Mouse (Mus musculus): ENCODE measurements around the gene Vgf. TPM values are rescaled to one million over a fixed set of nuclear protein-coding genes. Genes with fewer than 3 reads are reported as not detected.

Vgf gene
- polyA plus RNA-seq, 2 experiments = 0.11 to 0.21 TPM

GRCm38 (mm10) chr5:137036211-137036610 lies 10.0 kb downstream of the Vgf start:
- 86% methylated on average over 13 of the region's 13 CpGs for WGBS
- H3K36me3 ChIP-seq (ENCODE audit: control insufficient read depth, insufficient read depth, low read length) = peaks cover 55% of the 10 kb centered on the region

GRCm38 (mm10) chr5:137039453-137039852 lies 13.3 kb downstream of the Vgf start:
- 92% methylated on average over 10 of the region's 10 CpGs for WGBS
- Histone ChIP-seq H3K9ac (ENCODE audit: low read depth, low read length, severe bottlenecking) (no peak overlapping the region), H3K27me3 (ENCODE audit: control insufficient read depth, insufficient read depth, low read length) (no peaks in the 10 kb centered on the region), H3K4me3 (replicated peaks; ENCODE audit: low read length) (no peak overlapping the region), H3K4me1 (ENCODE audit: control insufficient read depth, insufficient read depth, low read length) (no peaks in the 10 kb centered on the region), H3K9me3 (ENCODE audit: control insufficient read depth, low read length) (no peaks in the 10 kb centered on the region), H3K27ac (replicated peaks; ENCODE audit: low read depth, low read length) (no peak overlapping the region), H3K4me2 (replicated peaks; ENCODE audit: low read depth, low read length, severe bottlenecking) (no peak overlapping the region), H3K36me3 (ENCODE audit: control insufficient read depth, insufficient read depth, low read length) (peaks cover 70% of the 10 kb centered on the region)
- DNase-seq (ENCODE audit: low spot score) (no peak), ATAC-seq (ENCODE audit: low FRiP score, low read depth) (no peak)
- TF ChIP-seq POLR2A (IDR thresholded peaks at IDR 0.05; ENCODE audit: borderline replicate concordance, extremely low read depth, insufficient read depth, insufficient read length) = no peak

More at GRCm38 (mm10) chr5:137036211-137036610, 10.0 kb downstream of the Vgf start:
- H3K4me2 ChIP-seq (replicated peaks; ENCODE audit: low read depth, low read length, severe bottlenecking) = no peak overlapping the region
- H3K9ac ChIP-seq (ENCODE audit: low read depth, low read length, severe bottlenecking) = no peak overlapping the region
- DNase-seq (ENCODE audit: low spot score) (no peak), ATAC-seq (ENCODE audit: low FRiP score, low read depth) (no peak)
- no peaks in the 10 kb centered on the region for H3K9me3 ChIP-seq (ENCODE audit: control insufficient read depth, low read length)
- TF ChIP-seq POLR2A (IDR thresholded peaks at IDR 0.05; ENCODE audit: borderline replicate concordance, extremely low read depth, insufficient read depth, insufficient read length) = no peak
- H3K4me1 ChIP-seq (ENCODE audit: control insufficient read depth, insufficient read depth, low read length) = peaks cover 12% of the 10 kb centered on the region
- peaks cover 19% of the 10 kb centered on the region for H3K27me3 ChIP-seq (ENCODE audit: control insufficient read depth, insufficient read depth, low read length)
- no peak overlapping the region for H3K27ac ChIP-seq (replicated peaks; ENCODE audit: low read depth, low read length)
- H3K4me3 ChIP-seq (replicated peaks; ENCODE audit: low read length) = no peak overlapping the region

- WGBS = 86% methylated on average over 10 of the region's 10 CpGs
- TF ChIP-seq POLR2A (IDR thresholded peaks at IDR 0.05; ENCODE audit: borderline replicate concordance, extremely low read depth, insufficient read depth, insufficient read length) = no peak
- Histone ChIP-seq H3K4me3 (replicated peaks; ENCODE audit: low read length) (no peak overlapping the region), H3K9ac (ENCODE audit: low read depth, low read length, severe bottlenecking) (no peak overlapping the region), H3K36me3 (ENCODE audit: control insufficient read depth, insufficient read depth, low read length) (peaks cover 58% of the 10 kb centered on the region), H3K4me2 (replicated peaks; ENCODE audit: low read depth, low read length, severe bottlenecking) (no peak overlapping the region), H3K27me3 (ENCODE audit: control insufficient read depth, insufficient read depth, low read length) (no peaks in the 10 kb centered on the region), H3K27ac (replicated peaks; ENCODE audit: low read depth, low read length) (no peak overlapping the region), H3K4me1 (ENCODE audit: control insufficient read depth, insufficient read depth, low read length) (peaks cover 5% of the 10 kb centered on the region), H3K9me3 (ENCODE audit: control insufficient read depth, low read length) (no peaks in the 10 kb centered on the region)
- ATAC-seq (ENCODE audit: low FRiP score, low read depth) = no peak
- no peak for DNase-seq (ENCODE audit: low spot score)
These were observed 15.2 kb downstream of the Vgf start for GRCm38 (mm10) chr5:137041442-137041841.

GRCm38 (mm10) chr5:137043997-137044396 lies 17.8 kb downstream of the Vgf start:
- Histone ChIP-seq H3K9me3 (ENCODE audit: control insufficient read depth, low read length) (no peaks in the 10 kb centered on the region), H3K27me3 (ENCODE audit: control insufficient read depth, insufficient read depth, low read length) (no peaks in the 10 kb centered on the region), H3K27ac (replicated peaks; ENCODE audit: low read depth, low read length) (no peak overlapping the region), H3K9ac (ENCODE audit: low read depth, low read length, severe bottlenecking) (no peak overlapping the region), H3K36me3 (ENCODE audit: control insufficient read depth, insufficient read depth, low read length) (peaks cover 34% of the 10 kb centered on the region), H3K4me1 (ENCODE audit: control insufficient read depth, insufficient read depth, low read length) (peaks cover 5% of the 10 kb centered on the region), H3K4me3 (replicated peaks; ENCODE audit: low read length) (no peak overlapping the region), H3K4me2 (replicated peaks; ENCODE audit: low read depth, low read length, severe bottlenecking) (no peak overlapping the region)
- TF ChIP-seq POLR2A (IDR thresholded peaks at IDR 0.05; ENCODE audit: borderline replicate concordance, extremely low read depth, insufficient read depth, insufficient read length) = no peak
- 96% methylated on average over 7 of the region's 7 CpGs for WGBS
- DNase-seq (ENCODE audit: low spot score) = no peak
- no peak for ATAC-seq (ENCODE audit: low FRiP score, low read depth)

- peaks cover 19% of the 10 kb centered on the region for H3K36me3 ChIP-seq (ENCODE audit: control insufficient read depth, insufficient read depth, low read length)
- H3K4me3 ChIP-seq (replicated peaks; ENCODE audit: low read length) = peak within 1 kb of the TSS; percentile 77
- DNase-seq (ENCODE audit: low spot score) (peak; percentile 96), ATAC-seq (ENCODE audit: low FRiP score, low read depth) (peak; percentile 96)
- H3K9ac ChIP-seq (ENCODE audit: low read depth, low read length, severe bottlenecking) = peak within 1 kb of the TSS; percentile 84
- H3K27me3 ChIP-seq (ENCODE audit: control insufficient read depth, insufficient read depth, low read length) = no peaks in the 10 kb centered on the region
- no peak for TF ChIP-seq POLR2A (IDR thresholded peaks at IDR 0.05; ENCODE audit: borderline replicate concordance, extremely low read depth, insufficient read depth, insufficient read length)
- peaks cover 5% of the 10 kb centered on the region for H3K4me1 ChIP-seq (ENCODE audit: control insufficient read depth, insufficient read depth, low read length)
- H3K4me2 ChIP-seq (replicated peaks; ENCODE audit: low read depth, low read length, severe bottlenecking) = peak within 1 kb of the TSS; percentile 79
- H3K27ac ChIP-seq (replicated peaks; ENCODE audit: low read depth, low read length) = peak within 1 kb of the TSS; percentile 56
- no peaks in the 10 kb centered on the region for H3K9me3 ChIP-seq (ENCODE audit: control insufficient read depth, low read length)
- WGBS = 1% methylated on average over 45 of the region's 48 CpGs
These were observed 19.5 kb downstream of the Vgf start, which contains the start of gene Ap1s1 for GRCm38 (mm10) chr5:137045402-137046323. TSS of gene Ap1s1 (minus strand) at chr5:137046135.

Data from limb, embryonic 14.5 days (tissue).